Mouse (Mus musculus) layer of hippocampus, postnatal 25 days (tissue): ENCODE measurements at regions not wholly inside any gene's neighbourhood (a gene's known extent, or its start where the extent isn't known, plus 50 kb on each side); places are given as distances from the start of the nearest gene placed in this dataset.

Experiments used
- DNase-seq, 2 experiments: peaks; one replicate each; pipeline ENCODE4 v3.0.0; 2022; ENCODE audit warnings: mixed read lengths in 2 of 2, low spot score in 1 of 2; ENCODE audit errors: extremely low spot score in 1 of 2

DNA sequence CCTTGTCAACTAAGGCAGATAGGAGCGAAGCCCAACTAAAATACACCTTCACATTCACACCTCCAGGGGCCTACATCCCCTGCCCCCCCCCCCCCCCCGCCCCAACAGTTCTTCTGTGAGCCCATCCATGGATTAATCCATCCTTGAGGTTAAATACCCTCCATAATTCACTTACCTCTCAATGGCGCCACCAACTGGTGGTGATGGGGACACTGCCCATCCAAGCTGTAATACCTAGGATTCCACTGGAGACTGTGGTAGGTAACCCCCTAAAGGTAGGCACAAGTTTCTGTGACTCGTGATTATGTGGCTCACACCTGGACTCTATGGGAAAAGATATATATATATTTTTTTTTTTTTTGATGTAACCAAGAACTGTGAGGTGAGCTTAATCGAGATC is 216.4 kb upstream of the Sdk2 start:
- peak in 1 of 2 experiments; percentile 65 for DNase-seq

DNA sequence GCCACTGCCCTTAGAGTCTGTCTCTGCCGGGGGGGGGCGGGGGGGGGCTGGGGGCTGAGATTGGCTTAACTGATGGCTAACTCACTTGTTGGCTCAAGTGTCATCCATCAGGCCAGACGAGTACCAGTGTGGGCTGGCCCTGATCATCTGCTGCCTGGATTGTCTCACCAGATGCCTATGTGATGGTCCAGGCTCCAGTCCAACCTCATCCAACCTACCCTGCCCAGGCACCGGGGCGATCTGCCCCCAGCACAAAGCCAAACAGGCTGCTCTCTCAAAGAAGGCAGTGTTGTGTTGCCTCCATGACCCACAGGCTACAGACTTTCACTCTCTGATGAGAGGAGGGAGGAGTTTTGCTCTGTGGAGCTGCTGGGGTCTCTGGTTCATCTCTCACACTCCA is 215.7 kb upstream of the Sdk2 start:
- no peak for DNase-seq

DNA sequence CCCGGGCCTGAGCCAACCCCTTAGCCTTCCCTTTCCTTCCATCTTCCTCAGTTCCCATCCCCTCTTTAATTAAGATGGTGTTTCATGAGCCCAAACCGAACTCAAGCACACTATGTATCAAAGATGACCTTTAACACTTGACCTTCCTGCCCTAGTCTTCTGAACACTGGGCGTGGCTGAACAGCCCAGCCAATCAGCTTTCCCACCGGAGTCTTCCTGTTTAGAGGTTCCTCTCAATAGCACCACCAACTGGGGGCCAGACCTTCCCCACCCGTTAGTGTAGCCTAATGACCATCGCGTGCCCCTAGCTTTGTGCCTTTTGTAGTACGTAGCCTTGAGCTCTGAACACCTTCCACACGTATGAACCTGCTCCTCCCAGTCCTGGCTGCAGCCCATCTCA is 215.0 kb upstream of the Sdk2 start:
- no peak for DNase-seq

DNA sequence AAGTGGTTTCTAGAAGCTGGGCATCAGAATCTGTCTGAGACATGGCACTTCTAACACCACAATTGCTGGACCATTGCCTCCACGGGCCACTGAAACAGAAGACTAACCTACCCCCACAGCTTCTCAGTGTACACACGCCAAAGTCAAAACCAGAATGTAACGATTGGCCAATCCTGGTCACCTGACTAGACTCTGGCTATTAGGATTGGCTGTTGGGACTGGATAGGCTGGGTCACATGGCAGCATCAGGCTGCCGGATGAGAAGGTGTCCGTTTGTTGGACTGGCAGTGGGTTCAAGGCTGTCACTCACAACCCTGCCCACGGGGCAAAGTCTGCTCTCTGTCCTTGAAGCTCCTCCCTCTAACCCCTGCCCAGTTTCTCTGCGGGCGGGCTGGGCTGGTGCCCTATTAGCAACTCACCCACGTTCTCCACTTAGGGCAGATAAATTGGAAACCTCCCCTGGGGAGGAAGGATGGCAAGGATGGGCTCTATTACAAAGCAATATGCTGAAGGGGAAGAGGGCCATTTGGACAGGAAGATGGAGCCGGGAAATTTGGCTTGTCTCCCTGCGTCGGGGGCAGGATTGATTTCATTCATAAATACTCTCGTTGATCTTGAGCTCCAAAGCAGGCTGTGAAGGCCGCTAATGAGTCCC is 214.3 kb upstream of the Sdk2 start:
- no peak for DNase-seq

DNA sequence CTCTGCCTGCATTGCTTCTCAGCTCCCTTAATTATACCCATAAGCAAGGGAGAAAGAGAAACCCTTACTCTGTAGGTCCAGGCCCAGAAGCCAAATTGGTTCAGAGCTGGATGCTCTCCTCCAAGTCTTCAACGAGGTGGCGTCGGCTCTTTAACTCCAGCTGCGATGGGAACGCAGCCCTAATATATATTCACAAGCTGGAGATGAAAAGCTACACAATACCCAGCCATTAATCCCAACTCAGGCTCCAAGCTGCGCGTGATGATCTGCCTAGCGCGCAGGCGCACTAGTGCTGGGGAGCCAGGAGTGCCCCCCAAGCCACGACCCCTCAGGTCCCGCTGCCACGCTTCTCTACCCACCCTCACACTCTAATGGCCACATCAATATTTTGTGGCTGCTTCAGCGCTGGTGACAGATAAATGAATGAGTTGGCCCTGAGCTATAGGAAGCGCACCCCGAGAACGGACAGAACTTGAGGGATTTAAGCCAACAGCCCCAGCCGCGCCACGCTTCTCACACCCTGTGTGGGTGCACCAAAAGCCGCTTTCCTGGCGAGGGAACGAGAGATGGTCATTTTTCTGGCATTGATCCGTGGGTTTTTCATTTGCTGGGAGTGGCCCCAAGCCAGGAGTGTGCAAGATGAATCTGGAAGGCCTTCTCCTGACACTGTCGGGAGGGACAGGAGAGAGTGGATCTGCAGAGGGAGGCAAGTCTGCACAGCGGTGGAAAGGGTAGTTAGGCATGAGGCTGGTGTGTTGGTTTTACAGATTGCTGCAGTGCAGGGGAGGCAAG is 210.9 kb upstream of the Sdk2 start:
- DNase-seq, result no peak

DNA sequence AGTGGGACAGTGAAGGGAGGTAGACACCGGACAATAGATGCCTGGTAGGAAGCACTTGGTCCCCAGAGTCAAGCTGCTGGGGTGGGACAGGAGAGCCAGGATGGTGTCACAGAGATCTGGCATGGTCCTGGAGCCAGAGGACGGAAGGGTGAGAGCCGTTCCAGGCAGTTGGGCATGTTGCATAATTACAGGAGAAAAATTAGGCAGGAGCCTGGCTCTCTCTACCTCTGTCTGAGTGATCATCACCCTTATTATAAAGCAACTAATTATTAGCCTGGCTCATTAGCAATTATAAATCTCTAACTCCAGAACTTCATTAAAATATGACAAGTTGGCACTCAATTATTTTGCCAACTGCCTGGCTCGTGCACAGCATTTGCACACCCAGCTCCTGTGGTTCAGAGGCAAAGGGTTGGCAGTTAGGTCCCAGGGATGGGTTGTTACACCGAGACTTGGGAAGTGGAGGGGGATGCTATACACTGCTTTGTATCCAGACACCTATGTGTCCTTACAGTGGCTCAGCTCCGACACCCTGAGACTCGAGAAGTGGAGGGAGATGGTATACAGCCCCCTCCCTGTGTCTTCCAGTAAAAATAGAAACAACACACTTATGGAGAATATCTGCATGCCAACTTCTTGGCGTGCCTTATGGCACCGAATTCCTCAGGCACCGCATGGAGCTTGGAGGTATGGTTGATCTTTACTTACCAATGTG is 203.7 kb upstream of the Sdk2 start:
- DNase-seq, result no peak

DNA sequence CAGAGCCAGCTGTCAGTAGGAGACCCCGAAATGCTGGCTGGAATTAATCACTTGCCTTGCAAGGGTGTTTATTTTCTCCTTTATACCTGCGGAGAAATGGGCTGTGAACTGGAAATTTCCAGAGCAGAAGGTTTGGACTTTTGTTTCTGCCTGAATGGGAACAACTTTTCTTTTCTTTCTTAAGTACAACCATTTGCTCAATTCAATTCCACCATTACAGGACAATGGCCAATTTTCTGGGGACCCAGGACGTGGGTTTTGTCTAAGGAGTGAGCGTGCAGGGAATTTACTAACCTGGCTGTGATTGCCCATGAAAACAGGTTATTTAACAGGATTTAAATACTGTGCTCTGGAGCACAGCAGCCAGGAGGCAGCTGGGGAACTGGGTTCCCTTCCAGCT is 195.1 kb upstream of the Sdk2 start:
- DNase-seq, result no peak

DNA sequence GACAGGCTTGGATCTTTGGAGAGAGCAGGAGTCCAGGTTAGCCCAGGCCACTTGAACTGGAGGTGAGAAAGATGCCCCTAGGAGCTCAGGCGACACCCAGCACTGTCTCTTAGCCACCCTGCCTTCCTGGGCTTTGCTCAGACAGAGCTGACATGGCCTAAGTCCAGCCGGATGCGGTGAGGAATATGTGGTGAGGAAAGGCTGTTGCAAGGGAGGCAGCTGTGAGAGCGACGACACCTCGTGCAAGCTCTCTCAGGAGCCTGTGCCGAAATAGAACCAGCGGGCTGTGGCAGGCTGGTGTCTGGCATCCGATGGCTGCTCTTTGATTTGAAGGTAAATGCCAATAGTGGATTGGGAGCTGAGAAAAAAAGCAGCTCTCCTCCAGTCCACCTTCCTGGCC is 191.4 kb upstream of the Sdk2 start:
- DNase-seq, result no peak

DNA sequence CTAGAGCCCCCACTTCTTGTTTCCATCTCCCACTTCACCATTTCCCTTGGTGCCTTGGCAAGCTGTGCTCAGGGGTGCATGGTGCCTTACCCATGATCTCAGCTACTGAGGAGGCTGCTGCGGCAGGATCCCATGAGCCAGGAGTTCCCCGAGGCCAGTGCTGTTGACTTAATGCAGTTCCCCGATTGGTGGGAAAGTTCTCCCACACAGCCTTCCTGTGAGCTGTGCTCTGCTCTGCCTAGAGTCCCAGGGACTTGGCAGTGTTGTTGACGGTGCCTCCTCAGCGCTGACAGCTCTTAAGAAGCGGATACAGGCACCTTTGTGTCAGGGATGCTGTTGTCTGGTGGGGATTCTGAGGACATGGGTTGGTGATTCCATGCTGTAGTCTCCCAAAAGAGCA is 190.9 kb upstream of the Sdk2 start:
- DNase-seq, result no peak

DNA sequence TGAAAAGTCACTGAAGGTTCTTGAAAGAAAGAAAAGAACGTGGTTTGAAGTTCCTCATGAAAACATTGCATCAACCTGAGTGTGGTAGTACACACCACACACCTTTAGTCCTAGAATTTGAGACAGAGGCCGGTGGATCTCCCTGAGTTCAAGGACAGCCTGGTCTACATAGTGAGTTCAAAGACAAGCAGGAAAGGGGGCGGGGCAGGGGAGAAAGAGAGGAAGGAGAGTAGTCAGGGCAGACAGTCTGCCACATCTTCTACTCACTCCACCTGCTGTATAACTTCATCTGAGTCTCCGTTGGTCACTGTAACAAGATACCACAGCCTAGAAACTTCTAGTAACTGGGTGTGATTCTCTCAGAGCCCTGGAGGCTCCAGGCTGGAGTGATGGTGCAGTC is 190.2 kb upstream of the Sdk2 start:
- DNase-seq, result no peak

DNA sequence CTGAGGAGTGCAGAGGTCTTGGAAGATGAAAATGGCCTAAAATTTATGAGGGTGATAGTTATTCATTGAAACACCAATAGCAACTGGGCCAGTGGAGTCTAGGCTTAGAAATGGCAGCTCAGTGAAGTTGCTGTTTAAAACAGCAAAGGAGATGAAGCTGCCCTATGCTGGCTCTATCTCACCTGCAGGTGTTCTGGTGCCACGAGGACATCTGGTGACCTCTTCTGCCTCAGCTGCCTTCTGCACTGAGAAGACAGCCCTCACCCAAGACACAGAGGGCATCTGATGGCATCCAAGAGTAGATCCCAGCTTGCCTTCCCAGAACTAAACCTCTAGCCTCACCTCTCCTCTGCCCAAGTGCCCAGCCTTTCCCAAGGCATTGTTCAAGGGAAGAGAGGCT is 187.5 kb upstream of the Sdk2 start:
- DNase-seq, result no peak

DNA sequence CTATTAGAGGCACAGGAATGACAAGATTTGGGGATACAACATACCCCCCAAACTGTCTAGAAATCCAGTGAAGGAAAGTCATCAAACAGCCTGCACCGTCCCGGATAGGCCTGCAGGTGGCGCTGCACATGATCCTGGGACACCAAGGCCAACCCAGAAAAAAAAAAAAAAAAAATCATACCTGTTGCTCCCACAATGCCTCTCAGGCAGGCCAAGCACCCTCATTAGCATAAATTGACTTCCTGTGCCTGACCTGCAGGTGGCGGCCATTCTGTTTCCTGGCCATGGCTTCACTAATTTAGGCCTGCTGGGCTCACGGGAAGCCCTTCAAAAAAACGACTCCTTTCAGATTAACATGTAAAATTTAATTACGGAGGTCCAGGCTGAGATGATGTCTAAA is 184.8 kb upstream of the Sdk2 start:
- peak in 1 of 2 experiments; percentile 28 for DNase-seq

DNA sequence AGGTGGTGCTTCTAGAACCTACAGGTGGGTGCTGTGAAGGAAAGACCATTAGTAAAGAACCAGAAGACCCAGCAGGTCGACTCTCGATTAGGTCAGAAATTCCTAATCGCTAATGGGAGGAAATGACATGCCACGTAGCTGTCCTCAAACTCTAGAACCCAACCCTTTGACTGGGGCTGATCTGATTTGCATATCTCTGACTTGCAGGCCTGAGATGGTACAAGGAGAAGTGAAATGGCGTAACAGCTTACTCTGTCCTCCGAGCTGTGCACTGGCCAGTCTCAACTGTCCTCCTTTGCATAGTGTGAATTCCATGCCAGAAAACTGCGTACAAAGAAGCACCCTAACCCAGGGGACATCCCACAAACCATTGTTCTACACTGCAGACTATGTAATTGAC is 182.4 kb upstream of the Sdk2 start:
- DNase-seq, result no peak

DNA sequence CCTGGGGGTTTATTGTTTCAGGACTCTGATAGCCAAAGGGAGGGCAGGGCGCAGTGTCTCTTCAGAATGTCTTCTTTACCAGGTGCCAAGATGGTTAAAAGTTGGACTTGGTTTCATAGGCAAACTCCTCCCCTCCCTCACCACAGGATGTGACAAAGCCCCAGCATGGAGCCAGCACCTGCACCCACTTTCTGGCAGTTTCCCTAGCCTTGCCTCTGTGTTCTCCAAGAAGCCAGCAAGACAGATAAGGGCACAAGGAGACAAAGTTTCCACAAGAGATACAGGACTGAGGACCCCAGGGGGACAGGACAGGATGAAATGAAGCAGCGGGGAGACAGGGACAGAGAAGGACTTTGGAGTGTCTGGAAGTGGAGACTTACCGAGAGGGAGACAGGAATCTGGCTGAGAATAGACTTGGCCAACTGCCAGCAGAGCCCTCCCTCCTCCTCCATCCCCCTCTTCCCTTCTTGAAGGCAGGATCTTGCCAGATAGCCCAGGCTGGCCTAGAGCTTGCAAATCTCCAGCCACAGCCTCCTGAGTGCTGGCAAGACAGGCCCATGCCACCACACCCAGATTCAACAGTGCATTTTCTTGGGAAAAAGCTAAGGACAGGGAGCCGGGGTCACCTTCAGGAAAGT is 181.5 kb upstream of the Sdk2 start:
- no peak for DNase-seq

DNA sequence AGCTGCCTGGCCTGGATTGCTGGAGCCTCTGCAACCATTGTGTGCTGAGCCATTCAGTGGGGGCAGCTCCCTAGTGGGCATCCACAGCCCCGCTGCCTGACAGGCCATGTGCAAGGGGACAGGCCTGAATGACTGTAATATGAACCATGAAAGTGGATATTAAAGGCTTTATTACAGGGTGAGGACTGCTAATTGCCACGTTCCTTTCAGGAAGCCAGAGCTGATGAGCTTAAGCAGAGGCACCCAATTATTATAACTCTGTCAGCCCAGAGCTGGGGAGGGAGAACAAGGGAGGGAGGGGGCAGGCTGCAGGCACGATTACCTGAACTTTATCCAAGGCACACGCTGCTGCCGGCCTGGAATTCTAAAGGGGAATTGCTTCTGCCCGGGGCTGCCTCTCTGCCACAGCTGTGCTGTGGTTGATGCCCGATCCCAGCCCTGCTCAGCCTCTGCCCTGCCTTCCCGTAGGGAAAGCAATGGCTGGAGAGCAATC is 172.5 kb upstream of the Sdk2 start:
- DNase-seq, result no peak

DNA sequence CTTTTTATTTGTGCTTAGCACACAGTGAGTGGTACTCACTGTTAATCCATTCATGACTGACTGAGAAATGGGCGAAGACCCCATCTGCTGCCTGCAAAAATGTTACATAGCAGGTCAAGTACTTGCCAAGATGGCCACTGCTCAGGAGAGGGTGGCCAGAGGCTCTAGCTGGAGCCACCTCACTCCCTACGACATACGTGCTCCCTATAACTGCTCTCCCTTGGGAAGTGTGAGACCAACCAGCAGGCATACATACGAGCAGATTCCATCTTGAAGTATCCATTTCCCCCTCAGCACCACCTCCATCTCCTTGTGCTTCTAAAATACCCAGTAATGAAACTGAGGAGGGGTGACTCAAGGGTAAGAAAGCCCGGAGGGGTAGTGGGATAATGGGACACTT is 172.0 kb upstream of the Sdk2 start:
- no peak for DNase-seq

DNA sequence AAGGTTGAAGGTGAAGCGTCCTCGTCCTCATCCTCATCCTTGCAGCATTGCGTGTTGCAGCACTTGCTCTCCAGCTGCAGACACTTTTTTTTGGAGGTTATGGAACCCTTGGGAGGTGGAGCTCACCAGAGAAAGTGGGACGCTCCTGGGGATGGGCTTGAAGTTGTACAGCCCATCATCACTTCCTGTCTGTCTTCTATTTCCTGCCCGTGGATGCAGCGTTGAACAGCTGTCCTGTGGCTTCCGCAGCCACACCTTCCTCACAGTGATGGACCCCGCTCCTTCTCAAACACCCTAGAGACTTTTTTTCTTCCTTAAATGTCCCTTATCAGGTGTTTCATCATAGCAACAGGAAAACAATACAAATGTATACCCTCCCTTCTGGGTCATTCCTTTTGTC is 171.5 kb upstream of the Sdk2 start:
- no peak for DNase-seq

DNA sequence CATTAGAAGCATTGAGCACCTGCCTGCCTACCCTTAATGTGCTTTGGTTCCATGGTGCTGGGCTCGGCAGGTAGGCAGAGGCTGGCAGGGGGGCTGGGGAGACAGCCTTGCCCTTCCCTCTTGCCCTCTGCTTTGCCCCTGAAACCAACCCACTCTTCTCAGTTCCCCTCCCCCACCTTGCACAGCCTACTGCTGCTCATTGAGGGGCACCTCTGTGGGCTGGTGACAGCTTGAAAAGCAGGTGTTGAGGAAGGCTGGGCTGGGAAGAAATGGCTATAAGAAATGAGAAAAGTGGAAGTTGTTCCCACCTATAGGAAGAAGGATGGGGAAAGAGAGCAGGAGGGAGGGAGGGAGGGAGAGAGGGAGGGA is 167.7 kb upstream of the Sdk2 start:
- DNase-seq, result no peak

DNA sequence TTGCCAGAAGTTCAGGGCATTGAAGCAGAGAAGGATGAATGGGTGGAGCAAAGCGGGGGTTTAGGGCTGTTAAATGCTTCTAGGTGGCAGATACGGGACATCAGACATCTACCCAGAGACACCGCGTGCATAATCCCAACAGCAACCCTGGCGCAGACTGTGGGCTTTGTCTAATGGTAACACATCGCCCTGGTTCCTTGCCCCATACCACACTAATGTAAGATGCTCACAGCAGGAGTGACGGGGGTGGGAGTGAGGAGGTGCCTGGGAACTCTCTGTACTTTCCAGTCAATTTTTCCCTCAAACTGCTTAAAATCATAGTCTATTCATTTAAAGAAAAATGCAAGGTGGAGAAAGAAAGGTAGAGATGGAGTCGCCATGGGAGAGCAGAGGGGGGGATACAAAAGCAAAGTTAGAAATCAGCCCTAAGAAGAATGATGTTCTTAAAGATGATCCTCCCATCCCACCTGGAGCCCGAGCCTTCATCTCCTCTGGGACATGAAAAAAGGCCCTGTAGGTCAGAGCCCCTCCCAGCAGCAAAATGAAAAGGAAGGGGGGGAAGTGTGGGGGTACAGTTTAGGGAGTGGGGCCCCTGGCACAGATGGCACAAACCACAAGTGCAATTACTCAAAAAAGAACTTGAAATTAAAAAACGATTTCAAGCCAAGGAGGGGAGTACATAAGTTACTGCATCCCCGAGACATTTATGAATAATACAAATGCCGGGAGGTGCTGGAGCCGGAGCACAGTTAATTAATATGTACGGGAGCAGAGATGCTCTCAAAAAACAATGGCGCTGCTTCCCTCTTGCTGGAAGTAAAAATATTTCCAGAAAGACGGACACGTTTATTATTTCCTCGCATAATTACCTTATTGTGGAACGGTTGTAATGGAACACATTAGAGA is 167.0 kb upstream of the Sdk2 start:
- DNase-seq, result no peak

DNA sequence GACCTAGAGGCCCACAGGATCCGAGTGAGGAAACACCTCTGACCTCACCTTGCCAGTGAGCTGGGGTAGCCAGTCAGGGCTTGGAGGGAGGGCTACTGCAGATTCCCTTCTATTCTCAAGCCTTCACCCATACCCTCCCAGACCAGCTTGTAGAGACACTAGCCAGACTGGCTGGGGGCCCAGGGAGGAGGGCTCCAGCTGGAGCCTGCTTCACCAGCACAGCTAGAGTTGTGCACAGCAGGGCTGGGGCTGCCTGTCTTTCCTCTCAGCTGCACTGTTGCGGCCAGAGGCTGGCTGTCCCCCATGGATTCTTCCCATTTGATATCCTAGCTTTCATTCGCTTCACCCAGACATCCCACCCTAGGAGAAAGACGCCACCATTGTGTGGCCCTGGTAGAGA is 165.0 kb upstream of the Sdk2 start:
- no peak for DNase-seq
